Mouse (Mus musculus): Measurements from ENCODE around the gene Prn. TPM values are rescaled to one million over a fixed set of nuclear protein-coding genes. Genes with fewer than 3 reads are reported as not detected.

Prn gene
- not detected for total RNA-seq (2021)

GRCm38 (mm10) chr2:131909683-131910572, at the start of gene Prn, which contains the start of gene Prnp:
Gene Prn (plus strand): TSS chr2:131909957.
Gene Prnp (plus strand): TSS chr2:131909928.
- peak; percentile 87 to 96 for DNase-seq (ENCODE audit: extremely low spot score in 1 of 2, low spot score in 2 of 2)
- intact Hi-C loops (cut with DNase I): loop anchor here (5.0 kb wide), 1 partner anchor 63 kb away; no protein-coding TSS in a partner anchor

GRCm38 (mm10) chr2:131862617-131863275, 47.0 kb upstream of the Prn start:
- intact Hi-C loops (cut with DNase I): no loop called here
- no peak for DNase-seq (ENCODE audit: extremely low spot score in 1 of 2, low spot score in 2 of 2)

GRCm38 (mm10) chr2:131863472-131863871, 46.3 kb upstream of the Prn start:
- DNase-seq (ENCODE audit: extremely low spot score in 1 of 2, low spot score in 2 of 2): no peak
- intact Hi-C loops (cut with DNase I): no loop called here

- no peak for DNase-seq (ENCODE audit: extremely low spot score in 1 of 2, low spot score in 2 of 2)
- intact Hi-C loops (cut with DNase I): no loop called here
These were observed 45.4 kb upstream of the Prn start for GRCm38 (mm10) chr2:131864262-131864796.

GRCm38 (mm10) chr2:131866676-131867075, 43.1 kb upstream of the Prn start:
- no peak for DNase-seq (ENCODE audit: extremely low spot score in 1 of 2, low spot score in 2 of 2)
- intact Hi-C loops (cut with DNase I): no loop called here

GRCm38 (mm10) chr2:131868983-131869382, 40.8 kb upstream of the Prn start:
- intact Hi-C loops (cut with DNase I): no loop called here
- DNase-seq (ENCODE audit: extremely low spot score in 1 of 2, low spot score in 2 of 2): no peak

GRCm38 (mm10) chr2:131873376-131873775, 36.4 kb upstream of the Prn start:
- DNase-seq (ENCODE audit: extremely low spot score in 1 of 2, low spot score in 2 of 2): no peak
- intact Hi-C loops (cut with DNase I): no loop called here

- intact Hi-C loops (cut with DNase I): no loop called here
- DNase-seq (ENCODE audit: extremely low spot score in 1 of 2, low spot score in 2 of 2): no peak
These were observed 33.0 kb upstream of the Prn start for GRCm38 (mm10) chr2:131876551-131877265.

- DNase-seq (ENCODE audit: extremely low spot score in 1 of 2, low spot score in 2 of 2): no peak
- intact Hi-C loops (cut with DNase I): loop anchor here (5.0 kb wide), 1 partner anchor 34 kb away; no protein-coding TSS in a partner anchor
These were observed 28.0 kb upstream of the Prn start for GRCm38 (mm10) chr2:131881766-131882165.

- intact Hi-C loops (cut with DNase I): loop anchor here (5.0 kb wide), 1 partner anchor 36 kb away; no protein-coding TSS in a partner anchor
- peak in 1 of 2 experiments; percentile 73 for DNase-seq (ENCODE audit: extremely low spot score in 1 of 2, low spot score in 2 of 2)
These were observed 26.6 kb upstream of the Prn start for GRCm38 (mm10) chr2:131883136-131883535.

GRCm38 (mm10) chr2:131886503-131887160, 23.1 kb upstream of the Prn start:
- no peak for DNase-seq (ENCODE audit: extremely low spot score in 1 of 2, low spot score in 2 of 2)
- intact Hi-C loops (cut with DNase I): no loop called here

GRCm38 (mm10) chr2:131888233-131888632, 21.5 kb upstream of the Prn start:
- DNase-seq (ENCODE audit: extremely low spot score in 1 of 2, low spot score in 2 of 2): no peak
- intact Hi-C loops (cut with DNase I): no loop called here

GRCm38 (mm10) chr2:131892534-131892933, 17.2 kb upstream of the Prn start:
- DNase-seq (ENCODE audit: extremely low spot score in 1 of 2, low spot score in 2 of 2): peak in 1 of 2 experiments; percentile 53
- intact Hi-C loops (cut with DNase I): no loop called here

GRCm38 (mm10) chr2:131895106-131895505, 14.7 kb upstream of the Prn start:
- intact Hi-C loops (cut with DNase I): no loop called here

GRCm38 (mm10) chr2:131896011-131896410, 13.7 kb upstream of the Prn start:
- intact Hi-C loops (cut with DNase I): no loop called here

More at GRCm38 (mm10) chr2:131895106-131895505, 14.7 kb upstream of the Prn start:
- DNase-seq (ENCODE audit: extremely low spot score in 1 of 2, low spot score in 2 of 2): no peak

GRCm38 (mm10) chr2:131897336-131898109, 12.2 kb upstream of the Prn start:
- intact Hi-C loops (cut with DNase I): no loop called here
- DNase-seq (ENCODE audit: extremely low spot score in 1 of 2, low spot score in 2 of 2): no peak

More at GRCm38 (mm10) chr2:131896011-131896410, 13.7 kb upstream of the Prn start:
- DNase-seq (ENCODE audit: extremely low spot score in 1 of 2, low spot score in 2 of 2): no peak

- DNase-seq (ENCODE audit: extremely low spot score in 1 of 2, low spot score in 2 of 2): no peak
- intact Hi-C loops (cut with DNase I): no loop called here
These were observed 7.3 kb upstream of the Prn start for GRCm38 (mm10) chr2:131902423-131902822.

- intact Hi-C loops (cut with DNase I): no loop called here
- DNase-seq (ENCODE audit: extremely low spot score in 1 of 2, low spot score in 2 of 2): no peak
These were observed 6.9 kb upstream of the Prn start for GRCm38 (mm10) chr2:131902867-131903266.
